Mouse (Mus musculus) cerebellum, postnatal 10 days (tissue): ENCODE results near the gene Cntn6.

Source experiments
- DNase-seq, 2 experiments: peaks; one replicate each; pipeline ENCODE4 v3.0.0; 2021; ENCODE audit warnings: mixed read lengths in 2 of 2

Gene Cntn6

GRCm38 (mm10) chr6:104761226-104761625 is 268.6 kb downstream of the Cntn6 start:
- DNase-seq = no peak

- DNase-seq = no peak
These were observed 291.3 kb downstream of the Cntn6 start for GRCm38 (mm10) chr6:104783891-104784290.

DNA sequence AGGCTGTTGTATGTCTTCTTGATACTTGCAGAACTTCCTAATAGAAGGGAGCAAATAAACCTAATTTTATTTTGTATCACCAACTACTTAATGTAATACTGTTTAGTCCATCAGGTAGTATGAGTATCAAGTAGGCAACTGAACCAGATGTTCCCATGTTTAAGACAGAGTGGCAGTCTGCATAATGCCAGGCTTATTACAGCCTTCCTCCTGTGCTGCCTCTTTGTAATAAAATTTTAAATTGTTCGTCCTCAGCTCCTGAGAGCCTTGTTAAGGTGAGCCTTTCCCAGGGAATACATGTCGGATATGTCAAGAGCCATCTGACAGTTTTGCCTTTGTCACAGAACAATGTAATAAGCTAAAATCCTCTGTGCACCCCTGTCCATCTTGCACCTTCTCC is 294.9 kb downstream of the Cntn6 start:
- no peak for DNase-seq

DNA sequence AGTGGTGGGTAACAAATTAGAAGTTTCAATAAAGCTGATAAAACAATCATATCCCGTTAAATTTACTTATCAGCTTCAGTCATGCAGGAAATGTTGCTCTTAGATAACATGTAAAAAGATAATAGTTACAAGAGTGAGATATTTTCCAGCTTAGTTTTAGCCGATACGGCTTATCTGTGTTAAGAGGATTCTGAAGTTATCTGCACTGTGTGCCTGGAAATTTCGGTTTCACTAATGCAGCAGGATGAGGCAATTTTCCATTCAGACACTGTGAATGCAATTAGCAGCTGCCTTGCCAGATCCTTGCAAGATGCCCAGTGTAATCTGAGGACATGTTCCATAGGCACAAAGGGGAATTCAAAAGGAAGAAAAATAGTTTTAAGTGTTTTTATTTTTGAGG is 315.9 kb downstream of the Cntn6 start:
- DNase-seq = peak; percentile 10 to 20

DNA sequence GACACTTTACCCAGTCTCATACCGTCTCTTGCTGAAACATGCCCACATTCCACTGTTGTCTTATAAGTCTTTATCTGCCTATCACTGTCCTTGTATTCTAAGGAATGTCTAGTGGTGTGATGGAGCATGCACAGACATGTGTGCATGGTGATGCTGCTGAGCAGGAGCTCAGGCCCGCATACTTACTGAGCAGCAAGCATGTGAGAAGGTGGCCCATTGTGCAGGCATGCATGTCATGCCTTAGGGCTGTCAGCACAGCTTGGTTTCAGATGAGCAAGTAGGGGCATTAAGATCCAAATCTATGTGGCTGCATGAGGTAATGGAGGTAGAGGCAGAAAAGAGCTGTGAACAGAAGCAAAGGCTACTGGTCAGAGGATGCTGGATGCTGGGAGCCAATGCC is 323.0 kb downstream of the Cntn6 start:
- no peak for DNase-seq

- no peak for DNase-seq
These were observed 387.1 kb downstream of the Cntn6 start for GRCm38 (mm10) chr6:104879711-104880110.

DNA sequence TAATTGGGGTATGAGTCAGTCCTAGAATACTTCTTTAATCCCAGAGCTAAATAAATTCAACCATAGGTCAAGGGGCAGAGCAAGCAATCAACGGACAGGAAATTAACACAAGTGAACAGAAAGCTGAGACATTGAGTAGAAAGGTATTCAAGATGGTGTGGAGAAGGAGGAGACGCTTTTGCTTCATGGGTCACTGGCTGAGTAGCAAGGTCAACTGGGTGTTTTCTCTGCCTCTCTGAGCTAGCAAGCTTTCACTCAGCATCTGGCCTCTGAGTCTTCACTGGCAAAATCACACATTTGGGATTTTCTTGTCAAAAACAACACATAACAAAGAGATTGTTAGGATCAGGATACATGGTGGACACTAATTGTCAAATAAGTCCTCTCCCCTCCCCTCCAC is 391.4 kb downstream of the Cntn6 start:
- no peak for DNase-seq

DNA sequence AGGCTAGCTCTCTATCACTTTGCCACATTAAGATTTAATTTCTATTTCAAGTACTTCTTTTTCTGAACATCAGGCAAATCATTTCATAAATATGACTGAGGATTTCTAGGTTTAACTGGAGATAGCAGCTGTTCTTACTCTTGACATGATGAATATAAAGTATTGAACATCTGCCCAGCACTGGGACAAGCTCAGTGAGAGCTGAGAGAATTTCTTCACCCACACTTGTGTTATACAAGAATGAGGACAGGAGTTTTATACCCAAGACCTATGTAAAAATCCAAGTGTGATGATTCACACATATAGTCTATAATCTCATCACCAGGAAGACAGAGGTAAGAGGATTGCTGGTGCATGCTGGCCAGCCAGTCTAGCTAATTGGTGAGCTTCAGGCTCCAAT is 393.2 kb downstream of the Cntn6 start:
- DNase-seq = no peak

GRCm38 (mm10) chr6:104891071-104891470 is 398.5 kb downstream of the Cntn6 start:
- no peak for DNase-seq
